Mouse (Mus musculus) inflammation-experienced regulatory T-cells (primary cell): ENCODE results near the gene Wdr75. TPM values are rescaled to one million over a fixed set of nuclear protein-coding genes. Genes with fewer than 3 reads are reported as not detected.

Source experiments
- polyA plus RNA-seq, 2 experiments: library from polyadenylated mRNA; unstranded; fragments of 100-300 nt; shearing (Covaris generic); gene quantifications; one replicate each; pipeline ENCODE4 v1.2.1; 2017

The Wdr75 gene
- 10 to 100 TPM; 50.4 to 56.7 TPM for polyA plus RNA-seq

GRCm38 (mm10) chr1:45794969-45795908, at the start of gene Wdr75:
Gene Wdr75 (plus strand): TSS chr1:45795166.

Other genes with a start within 250 kb of the Wdr75 start
- not detected for gene Gm5269, start 95.1 kb downstream of the Wdr75 start, polyA plus RNA-seq
- 10 to 100 TPM in 1 of 2 experiments, under 1 TPM in 1; 0.65 to 36.3 TPM for gene Slc40a1, start 131.4 kb downstream of the Wdr75 start, polyA plus RNA-seq